Mouse (Mus musculus): ENCODE measurements around the gene Taar7a. TPM values are rescaled to one million over a fixed set of nuclear protein-coding genes. Genes with fewer than 3 reads are reported as not detected.

The Taar7a gene
- polyA plus RNA-seq, 1 experiment from 2014 or later: not detected

GRCm38 (mm10) chr10:23978901-23979705 is 14.2 kb downstream of the Taar7a start:
- no peaks in the 10 kb centered on the region for H3K27me3 ChIP-seq
- peak; percentile 7; the same call in 1 of the 2 replicates for ATAC-seq (ENCODE audit: insufficient read depth)
- WGBS (ENCODE audit: insufficient replicate concordance): 33% methylated on average over 16 of the region's 16 CpGs
- H3K9ac ChIP-seq: no peak overlapping the region
- no peak overlapping the region for H3K4me3 ChIP-seq (replicated peaks)
- H3K4me1 ChIP-seq (replicated peaks): no peaks in the 10 kb centered on the region
- H3K4me2 ChIP-seq: no peak overlapping the region
- H3K9me3 ChIP-seq (replicated peaks): no peaks in the 10 kb centered on the region
- no peaks in the 10 kb centered on the region for H3K36me3 ChIP-seq (replicated peaks)
- H3K27ac ChIP-seq (replicated peaks): no peak overlapping the region

GRCm38 (mm10) chr10:23977958-23978357 is 15.3 kb downstream of the Taar7a start:
- no peaks in the 10 kb centered on the region for H3K27me3 ChIP-seq
- H3K9ac ChIP-seq: no peak overlapping the region
- 43% methylated on average over 4 of the region's 4 CpGs for WGBS (ENCODE audit: insufficient replicate concordance)
- no peaks in the 10 kb centered on the region for H3K36me3 ChIP-seq (replicated peaks)
- H3K9me3 ChIP-seq (replicated peaks): no peaks in the 10 kb centered on the region
- ATAC-seq (ENCODE audit: insufficient read depth): no peak
- H3K27ac ChIP-seq (replicated peaks): no peak overlapping the region
- H3K4me3 ChIP-seq (replicated peaks): no peak overlapping the region
- no peaks in the 10 kb centered on the region for H3K4me1 ChIP-seq (replicated peaks)
- no peak overlapping the region for H3K4me2 ChIP-seq

- ATAC-seq (ENCODE audit: insufficient read depth): no peak
- WGBS (ENCODE audit: insufficient replicate concordance): 67% methylated on average over 5 of the region's 5 CpGs
Observed at GRCm38 (mm10) chr10:23971256-23971655, 22.0 kb downstream of the Taar7a start.

GRCm38 (mm10) chr10:23970656-23971165 is 22.6 kb downstream of the Taar7a start, which contains the start of gene Taar5:
Taar5 (plus strand) TSS chr10:23970706.
- no peak within 1 kb of the TSS for H3K9ac ChIP-seq
- 63% methylated on average over 11 of the region's 11 CpGs for WGBS (ENCODE audit: insufficient replicate concordance)
- no peak within 1 kb of the TSS for H3K4me3 ChIP-seq (replicated peaks)
- no peaks in the 10 kb centered on the region for H3K9me3 ChIP-seq (replicated peaks)
- no peaks in the 10 kb centered on the region for H3K27me3 ChIP-seq
- H3K4me2 ChIP-seq: no peak within 1 kb of the TSS
- ATAC-seq (ENCODE audit: insufficient read depth): no peak
- H3K36me3 ChIP-seq (replicated peaks): no peaks in the 10 kb centered on the region
- no peaks in the 10 kb centered on the region for H3K4me1 ChIP-seq (replicated peaks)
- no peak within 1 kb of the TSS for H3K27ac ChIP-seq (replicated peaks)

More at GRCm38 (mm10) chr10:23971256-23971655, 22.0 kb downstream of the Taar7a start:
- no peaks in the 10 kb centered on the region for H3K36me3 ChIP-seq (replicated peaks)
- H3K4me2 ChIP-seq: no peak overlapping the region
- no peaks in the 10 kb centered on the region for H3K4me1 ChIP-seq (replicated peaks)
- H3K4me3 ChIP-seq (replicated peaks): no peak overlapping the region
- H3K9ac ChIP-seq: no peak overlapping the region
- no peaks in the 10 kb centered on the region for H3K9me3 ChIP-seq (replicated peaks)
- no peaks in the 10 kb centered on the region for H3K27me3 ChIP-seq
- H3K27ac ChIP-seq (replicated peaks): no peak overlapping the region

- Histone ChIP-seq H3K27ac (replicated peaks) (no peak overlapping the region), H3K4me3 (replicated peaks) (no peak overlapping the region), H3K9me3 (replicated peaks) (no peaks in the 10 kb centered on the region), H3K36me3 (replicated peaks) (no peaks in the 10 kb centered on the region), H3K27me3 (no peaks in the 10 kb centered on the region), H3K9ac (no peak overlapping the region), H3K4me1 (replicated peaks) (no peaks in the 10 kb centered on the region), H3K4me2 (no peak overlapping the region)
- ATAC-seq (ENCODE audit: insufficient read depth): no peak
- WGBS (ENCODE audit: insufficient replicate concordance): 64% methylated on average over 6 of the region's 6 CpGs
Observed at GRCm38 (mm10) chr10:23964921-23965610, 28.2 kb downstream of the Taar7a start.

- ATAC-seq (ENCODE audit: insufficient read depth): no peak
Observed at GRCm38 (mm10) chr10:23963444-23963843, 29.8 kb downstream of the Taar7a start.

GRCm38 (mm10) chr10:23960444-23960915 is 32.8 kb downstream of the Taar7a start, which contains the start of gene Taar4:
Taar4 (plus strand) TSS chr10:23960494.
- WGBS (ENCODE audit: insufficient replicate concordance): 68% methylated on average over 13 of the region's 13 CpGs

More at GRCm38 (mm10) chr10:23963444-23963843, 29.8 kb downstream of the Taar7a start:
- Histone ChIP-seq H3K27me3 (no peaks in the 10 kb centered on the region), H3K4me3 (replicated peaks) (no peak overlapping the region), H3K4me2 (no peak overlapping the region), H3K27ac (replicated peaks) (no peak overlapping the region), H3K9me3 (replicated peaks) (no peaks in the 10 kb centered on the region), H3K4me1 (replicated peaks) (no peaks in the 10 kb centered on the region), H3K9ac (no peak overlapping the region), H3K36me3 (replicated peaks) (no peaks in the 10 kb centered on the region)
- whole genome bisulfite sequencing (ENCODE audit: insufficient replicate concordance): 51% methylated on average over 3 of the region's 3 CpGs

GRCm38 (mm10) chr10:23959071-23959470 is 34.2 kb downstream of the Taar7a start:
- 49% methylated on average over 3 of the region's 3 CpGs for WGBS (ENCODE audit: insufficient replicate concordance)
- Histone ChIP-seq H3K4me1 (replicated peaks) (no peaks in the 10 kb centered on the region), H3K36me3 (replicated peaks) (no peaks in the 10 kb centered on the region), H3K4me2 (no peak overlapping the region), H3K27me3 (no peaks in the 10 kb centered on the region), H3K4me3 (replicated peaks) (no peak overlapping the region), H3K27ac (replicated peaks) (no peak overlapping the region), H3K9me3 (replicated peaks) (no peaks in the 10 kb centered on the region), H3K9ac (no peak overlapping the region)
- no peak for ATAC-seq (ENCODE audit: insufficient read depth)

More at GRCm38 (mm10) chr10:23960444-23960915, 32.8 kb downstream of the Taar7a start, which contains the start of gene Taar4:
- Histone ChIP-seq H3K27ac (replicated peaks) (no peak within 1 kb of the TSS), H3K4me1 (replicated peaks) (no peaks in the 10 kb centered on the region), H3K9me3 (replicated peaks) (no peaks in the 10 kb centered on the region), H3K9ac (no peak within 1 kb of the TSS), H3K4me3 (replicated peaks) (no peak within 1 kb of the TSS), H3K36me3 (replicated peaks) (no peaks in the 10 kb centered on the region), H3K27me3 (no peaks in the 10 kb centered on the region), H3K4me2 (no peak within 1 kb of the TSS)
- ATAC-seq (ENCODE audit: insufficient read depth): no peak

GRCm38 (mm10) chr10:23951714-23952113 is 41.6 kb downstream of the Taar7a start:
- WGBS (ENCODE audit: insufficient replicate concordance): 58% methylated on average over 6 of the region's 6 CpGs
- no peak for ATAC-seq (ENCODE audit: insufficient read depth)
- no peak overlapping the region for H3K4me3 ChIP-seq (replicated peaks)
- H3K36me3 ChIP-seq (replicated peaks): no peaks in the 10 kb centered on the region
- no peak overlapping the region for H3K9ac ChIP-seq
- H3K4me1 ChIP-seq (replicated peaks): no peaks in the 10 kb centered on the region
- no peak overlapping the region for H3K4me2 ChIP-seq
- H3K27ac ChIP-seq (replicated peaks): no peak overlapping the region
- no peaks in the 10 kb centered on the region for H3K9me3 ChIP-seq (replicated peaks)
- no peaks in the 10 kb centered on the region for H3K27me3 ChIP-seq

GRCm38 (mm10) chr10:23949508-23950005 is 43.7 kb downstream of the Taar7a start, which contains the start of gene Taar3:
Taar3 (plus strand) TSS chr10:23949558.
- Histone ChIP-seq H3K9me3 (replicated peaks) (no peaks in the 10 kb centered on the region), H3K4me2 (no peak within 1 kb of the TSS), H3K4me3 (replicated peaks) (no peak within 1 kb of the TSS), H3K9ac (no peak within 1 kb of the TSS), H3K27ac (replicated peaks) (no peak within 1 kb of the TSS), H3K4me1 (replicated peaks) (no peaks in the 10 kb centered on the region), H3K36me3 (replicated peaks) (no peaks in the 10 kb centered on the region), H3K27me3 (no peaks in the 10 kb centered on the region)
- WGBS (ENCODE audit: insufficient replicate concordance): 79% methylated on average over 16 of the region's 16 CpGs
- ATAC-seq (ENCODE audit: insufficient read depth): no peak

GRCm38 (mm10) chr10:23948026-23948425 is 45.3 kb downstream of the Taar7a start:
- WGBS (ENCODE audit: insufficient replicate concordance): 54% methylated on average over 7 of the region's 7 CpGs
- ATAC-seq (ENCODE audit: insufficient read depth): no peak
- Histone ChIP-seq H3K4me2 (no peak overlapping the region), H3K27ac (replicated peaks) (no peak overlapping the region), H3K27me3 (no peaks in the 10 kb centered on the region), H3K9me3 (replicated peaks) (no peaks in the 10 kb centered on the region), H3K36me3 (replicated peaks) (no peaks in the 10 kb centered on the region), H3K4me3 (replicated peaks) (no peak overlapping the region), H3K4me1 (replicated peaks) (no peaks in the 10 kb centered on the region), H3K9ac (no peak overlapping the region)
